Mouse (Mus musculus) retina, embryonic 14.5 days (tissue): ENCODE results near the gene Hoxa7.
A peak's percentile ranks its signal among the peaks of the same experiment; 100 is the strongest.

Source experiments
- DNase-seq: peaks from one replicate; pipeline ENCODE4 v3.0.0-alpha.2; 2015; ENCODE audit warnings: low spot score

Hoxa7 gene

GRCm38 (mm10) chr6:52253511-52254500 is 32.2 kb upstream of the Hoxa7 start:
- DNase-seq = peak; percentile 53

DNA sequence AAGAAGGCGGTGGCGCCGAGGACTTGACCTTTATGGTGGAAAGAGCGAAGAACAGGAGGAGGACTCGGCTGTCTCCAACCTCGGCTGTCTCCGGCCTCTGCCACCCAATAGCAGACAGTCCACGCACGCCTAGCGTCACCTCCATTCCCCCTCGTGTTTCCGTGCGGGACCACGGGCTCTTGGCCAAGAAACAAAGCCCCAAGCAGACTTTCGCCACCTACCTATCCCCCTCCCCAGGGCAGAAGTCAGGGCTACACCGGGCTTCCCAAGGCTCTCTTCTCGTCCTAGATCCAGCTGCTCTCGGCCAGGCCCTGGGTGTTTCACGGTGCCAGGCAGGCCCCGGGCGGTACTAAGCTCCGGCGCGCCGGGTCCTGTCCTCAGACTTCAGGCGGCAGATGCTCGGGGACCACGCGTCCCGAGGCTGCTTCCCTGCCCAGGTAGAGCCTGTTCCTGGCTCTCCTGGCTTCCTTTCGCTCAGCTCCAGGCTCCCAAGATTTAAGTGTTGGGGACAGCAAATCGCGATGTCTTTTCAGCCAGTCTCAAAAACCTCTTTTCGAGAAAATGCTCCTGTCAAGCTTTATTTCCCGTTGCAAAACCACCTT is 31.2 kb upstream of the Hoxa7 start:
- no peak for DNase-seq

GRCm38 (mm10) chr6:52252016-52252774 is 30.5 kb upstream of the Hoxa7 start:
- no peak for DNase-seq

GRCm38 (mm10) chr6:52251177-52251879 is 29.7 kb upstream of the Hoxa7 start:
- DNase-seq = no peak

DNA sequence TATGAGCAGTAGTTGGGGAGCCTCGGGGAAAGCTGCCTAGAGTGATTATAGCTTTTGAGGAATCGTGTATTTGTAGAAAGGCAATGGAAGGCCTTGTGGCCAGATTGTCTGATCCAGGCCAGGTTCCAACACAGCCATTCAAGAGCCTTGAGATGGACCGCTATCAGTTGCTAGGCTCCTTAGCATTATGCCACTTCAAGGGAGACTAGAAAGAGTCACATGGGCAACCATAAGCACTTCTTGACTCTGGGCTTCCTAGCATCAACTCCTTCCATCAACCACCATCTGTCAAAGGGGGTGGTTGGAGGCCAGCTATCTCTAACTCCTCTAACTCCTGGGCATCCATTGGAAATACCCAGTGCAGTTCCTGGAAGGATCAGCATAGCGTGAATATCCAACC is 28.2 kb upstream of the Hoxa7 start:
- DNase-seq = no peak

GRCm38 (mm10) chr6:52249415-52249738 is 27.7 kb upstream of the Hoxa7 start:
- no peak for DNase-seq

- no peak for DNase-seq
Measured at GRCm38 (mm10) chr6:52248638-52249414, 27.2 kb upstream of the Hoxa7 start.

DNA sequence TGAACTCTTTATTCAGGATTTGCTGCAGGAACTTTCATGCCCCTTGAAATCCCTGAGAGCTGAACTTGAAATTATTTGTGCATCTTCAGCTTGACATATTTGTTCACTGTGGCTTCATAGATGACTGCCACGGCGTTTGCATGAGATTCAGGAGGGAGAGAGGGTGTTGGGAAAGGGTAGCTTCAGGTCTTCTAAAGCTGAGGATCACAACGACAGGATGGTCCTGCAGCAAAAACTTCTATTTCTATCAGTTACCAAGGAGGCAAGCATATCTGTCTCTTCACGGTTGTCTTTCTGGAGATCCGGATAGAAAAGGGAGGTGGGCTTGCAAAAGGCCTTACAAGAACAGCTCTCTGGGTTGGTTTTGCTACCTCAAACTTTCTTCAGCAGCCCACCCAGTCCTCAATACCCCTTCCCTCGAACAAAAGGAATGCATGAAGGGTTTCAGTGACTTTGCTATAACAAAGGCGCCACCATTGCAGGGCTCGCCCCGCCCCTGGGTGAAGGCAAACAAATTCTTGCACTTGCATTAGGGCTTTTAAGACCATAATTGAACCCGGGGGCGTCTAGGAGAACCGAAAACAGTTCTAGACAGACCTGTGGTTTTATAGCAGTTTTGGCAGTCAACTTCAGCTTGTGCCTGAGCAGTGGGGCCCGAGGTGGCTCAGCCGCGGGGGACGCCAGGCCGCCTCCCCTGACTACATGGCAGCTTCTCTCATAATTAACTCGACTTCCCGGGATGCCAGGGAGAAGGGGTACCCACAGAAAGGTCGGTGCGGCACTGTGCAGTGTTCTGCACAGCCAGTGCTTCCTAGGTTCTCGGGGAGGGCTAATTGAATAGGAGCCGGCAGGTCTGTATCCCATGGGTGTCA is 26.3 kb upstream of the Hoxa7 start:
- no peak for DNase-seq

- no peak for DNase-seq
Measured at GRCm38 (mm10) chr6:52246916-52247315, 25.3 kb upstream of the Hoxa7 start.

DNA sequence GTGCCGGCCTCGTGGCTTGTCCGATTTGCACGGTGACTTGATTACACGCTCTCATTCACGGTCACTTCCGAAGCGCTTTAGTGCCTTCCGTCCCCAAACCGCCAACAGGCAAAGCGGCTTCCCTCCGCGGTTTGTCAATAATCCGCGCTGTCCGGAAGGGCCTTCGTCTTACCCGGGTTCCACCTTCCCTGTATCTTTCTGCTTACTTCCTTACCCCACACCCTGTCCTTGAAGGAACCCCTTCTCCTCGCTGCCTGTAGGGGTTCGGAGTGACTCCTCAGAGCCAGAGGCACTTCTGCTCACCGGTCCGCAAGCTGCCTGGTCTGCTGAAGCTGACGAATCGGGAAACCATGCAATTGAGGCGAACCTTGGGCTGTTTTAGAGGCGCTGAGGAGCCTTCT is 24.7 kb upstream of the Hoxa7 start:
- no peak for DNase-seq

DNA sequence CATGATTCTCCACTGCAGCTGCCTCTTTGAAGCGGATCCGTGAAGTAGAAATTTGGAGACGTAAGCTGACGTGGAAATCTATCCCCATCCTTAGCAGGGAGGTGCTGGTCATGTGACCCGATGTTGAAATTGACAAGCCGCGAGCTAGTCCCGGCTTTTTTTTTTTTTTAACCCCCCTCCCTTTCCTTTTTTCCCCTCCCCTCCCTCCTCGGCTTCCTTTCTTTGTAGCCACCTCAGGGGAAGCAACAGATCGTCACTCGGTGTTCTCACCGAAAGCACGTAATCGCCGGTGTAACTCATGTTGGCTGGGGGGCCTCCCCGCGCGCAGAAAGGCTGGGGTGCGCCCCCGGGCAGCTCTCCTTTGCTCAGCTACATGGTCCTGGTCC is 24.1 kb upstream of the Hoxa7 start, which contains the start of gene Hoxa11:
Hoxa11 (minus strand) TSS at position 54 of the 386 bp plus-strand sequence.
- DNase-seq = no peak

DNA sequence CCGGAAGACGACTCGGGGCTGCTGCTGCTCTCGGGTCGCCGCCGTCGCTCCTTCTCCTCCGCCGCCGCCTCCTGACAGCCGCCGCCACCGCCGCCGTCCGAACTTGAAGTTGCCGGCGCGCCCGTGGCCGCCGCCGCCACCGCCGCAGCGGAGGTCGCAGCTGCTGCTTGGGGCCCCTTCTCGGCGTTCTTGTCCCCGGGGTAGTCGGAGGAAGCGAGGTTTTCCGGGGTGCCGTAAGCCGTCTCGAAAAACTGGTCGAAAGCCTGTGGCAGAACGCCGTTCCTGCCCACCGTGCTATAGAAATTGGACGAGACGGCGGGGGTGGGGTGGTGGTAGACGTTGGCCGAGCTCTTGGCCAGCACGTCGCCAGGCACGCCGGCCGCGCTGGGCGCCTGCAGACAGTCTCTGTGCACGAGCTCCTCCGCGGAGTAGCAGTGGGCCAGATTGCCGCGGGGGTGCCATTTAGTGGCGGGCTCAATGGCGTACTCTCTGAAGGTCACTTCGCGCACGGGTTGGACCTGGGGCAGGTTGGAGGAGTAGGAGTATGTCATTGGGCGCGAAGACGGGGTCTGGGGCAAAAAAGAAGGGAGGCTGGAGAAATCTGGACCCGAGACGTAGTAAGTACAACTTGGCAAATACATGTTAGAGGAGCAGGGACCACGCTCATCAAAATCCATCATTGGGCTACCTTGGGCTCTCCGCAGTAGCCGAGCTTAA is 23.5 kb upstream of the Hoxa7 start:
- no peak for DNase-seq

DNA sequence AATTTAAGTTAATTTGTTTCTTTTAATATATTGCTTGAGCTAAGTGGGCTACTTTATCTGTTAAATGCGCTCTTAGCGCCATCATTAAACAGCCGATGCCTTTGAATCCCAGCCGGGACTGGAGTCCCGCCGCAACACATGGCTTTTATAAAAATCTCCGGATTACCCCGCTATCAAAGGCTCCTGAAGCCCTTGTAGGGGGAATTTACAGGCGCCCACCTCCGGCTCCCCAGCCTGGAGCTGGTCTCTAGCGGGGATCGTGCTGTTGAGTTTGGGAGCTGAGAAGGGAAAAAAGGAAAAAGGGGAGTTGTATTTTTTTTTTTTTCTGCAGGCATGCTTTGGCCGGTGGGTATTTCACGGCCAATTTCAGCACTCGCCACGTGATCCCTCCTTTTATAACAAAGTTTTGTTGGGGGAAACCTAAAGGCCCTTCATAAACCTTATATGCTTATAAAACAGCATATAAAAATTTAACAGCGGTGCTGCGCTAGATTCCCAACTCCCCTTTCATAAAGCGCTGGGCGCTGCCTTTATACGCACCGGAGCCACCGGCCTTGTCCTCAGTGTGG is 22.9 kb upstream of the Hoxa7 start:
- no peak for DNase-seq

DNA sequence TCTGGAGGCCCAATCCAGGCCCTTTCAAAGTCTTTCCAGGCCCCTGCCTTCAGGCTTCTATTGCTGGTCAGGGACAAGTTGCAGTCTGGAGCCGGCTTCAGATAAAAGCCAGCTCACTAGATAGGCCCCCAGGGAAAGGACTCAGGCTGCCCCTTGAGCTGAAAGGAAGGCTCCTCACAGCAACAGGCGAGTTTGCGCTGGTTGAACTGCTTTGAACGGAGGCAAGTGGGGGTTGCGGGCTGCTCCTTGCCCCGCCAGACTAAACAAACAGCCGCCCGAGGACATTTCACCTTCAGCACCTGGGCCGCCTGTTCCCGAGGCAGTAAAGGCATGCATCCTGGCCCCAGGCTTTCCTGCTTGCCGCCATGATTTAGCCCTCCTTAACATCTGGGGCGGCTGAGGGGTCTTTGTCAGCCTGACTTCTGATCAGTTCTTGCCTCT is 22.0 kb upstream of the Hoxa7 start:
- no peak for DNase-seq

GRCm38 (mm10) chr6:52242801-52243332 is 21.2 kb upstream of the Hoxa7 start:
- no peak for DNase-seq

- DNase-seq = no peak
Measured at GRCm38 (mm10) chr6:52241001-52241621, 19.5 kb upstream of the Hoxa7 start.

- DNase-seq = peak; percentile 91
Measured at GRCm38 (mm10) chr6:52240389-52241000, 18.8 kb upstream of the Hoxa7 start, which contains the start of gene Hoxa10. Gene Hoxa10 (minus strand): TSS chr6:52240854.
